Mouse (Mus musculus) kidney, postnatal 0 days (tissue): ENCODE measurements around the gene Pilrb2. TPM values are rescaled to one million over a fixed set of nuclear protein-coding genes. Genes with fewer than 3 reads are reported as not detected.
"Not testable (repeated sequence)": the region's sequence is repeated elsewhere in the genome, so short reads cannot be mapped to it uniquely, and the experiment has no call there.

Source experiments
- ATAC-seq: fragments of 200-750 bp; cut with Nextera tagmentation; replicated peaks from 2 replicates; pipeline ENCODE4 v1.8.0; 2017; ENCODE audit warnings: low read depth, moderate number of reproducible peaks, moderate TSS enrichment, moderate library complexity; ENCODE audit not compliant: low FRiP score
- DNase-seq: peaks from one replicate; pipeline ENCODE4 v3.0.0-alpha.2; 2016; ENCODE audit warnings: low spot score
- H3K27ac ChIP-seq: fragments of 300-500 bp; sonication (generic); 2 replicates; pipeline ENCODE4 v1.5.1; 2014; ENCODE audit warnings: mild to moderate bottlenecking
- H3K27me3 ChIP-seq: fragments of 300-500 bp; sonication (generic); 2 replicates; pipeline ENCODE4 v1.6.1; 2014; ENCODE audit warnings: low read length, mixed read lengths; ENCODE audit not compliant: insufficient read depth
- H3K36me3 ChIP-seq: fragments of 300-500 bp; sonication (generic); 2 replicates; pipeline ENCODE4 v1.6.1; 2014; ENCODE audit warnings: low read length, mixed read lengths; ENCODE audit not compliant: insufficient read depth
- H3K4me1 ChIP-seq: fragments of 300-500 bp; sonication (generic); replicated peaks from 2 replicates; pipeline ENCODE4 v1.6.1; 2014; ENCODE audit warnings: antibody characterized with exemption, low read length, mixed read lengths; ENCODE audit not compliant: insufficient read depth
- H3K4me2 ChIP-seq: fragments of 300-500 bp; sonication (generic); 2 replicates; pipeline ENCODE4 v1.6.1; 2014; ENCODE audit warnings: mild to moderate bottlenecking, low read length, moderate library complexity, mixed read lengths
- H3K4me3 ChIP-seq: fragments of 300-500 bp; sonication (generic); replicated peaks from 2 replicates; pipeline ENCODE4 v1.5.1; 2014; ENCODE audit warnings: low read depth, low read length
- H3K9ac ChIP-seq: fragments of 300-500 bp; sonication (generic); 2 replicates; pipeline ENCODE4 v1.6.1; 2014; ENCODE audit warnings: low read depth, low read length
- H3K9me3 ChIP-seq: fragments of 300-500 bp; sonication (generic); replicated peaks from 2 replicates; pipeline ENCODE4 v1.6.1; 2016; ENCODE audit warnings: low read length, inconsistent platforms, mixed read lengths
- CTCF ChIP-seq: IDR thresholded peaks from 2 replicates; pipeline ENCODE4 v1.5.1; 2016; ENCODE audit warnings: antibody characterized with exemption, low read depth, mild to moderate bottlenecking, moderate library complexity
- WGBS: fragments of 180-500 bp; shearing (Covaris S2); extraction: QIAGEN DNeasy Blood & Tissue Kit; methylation state at CpG from one replicate; pipeline ENCODE4 v1.1.7; 2014; 5-methylcytosine and 5-hydroxymethylcytosine counted together
- polyA plus RNA-seq: library from polyadenylated mRNA; unstranded; fragments of >200 nt; fragmentation: Nextera tagmentation; extraction: Ambion mirVana; gene quantifications from 2 replicates; pipeline ENCODE4 v1.2.1, GENCODE M21; 2015

Pilrb2 gene
- polyA plus RNA-seq, 1 experiment from 2014 or later: 0.16 TPM

DNA sequence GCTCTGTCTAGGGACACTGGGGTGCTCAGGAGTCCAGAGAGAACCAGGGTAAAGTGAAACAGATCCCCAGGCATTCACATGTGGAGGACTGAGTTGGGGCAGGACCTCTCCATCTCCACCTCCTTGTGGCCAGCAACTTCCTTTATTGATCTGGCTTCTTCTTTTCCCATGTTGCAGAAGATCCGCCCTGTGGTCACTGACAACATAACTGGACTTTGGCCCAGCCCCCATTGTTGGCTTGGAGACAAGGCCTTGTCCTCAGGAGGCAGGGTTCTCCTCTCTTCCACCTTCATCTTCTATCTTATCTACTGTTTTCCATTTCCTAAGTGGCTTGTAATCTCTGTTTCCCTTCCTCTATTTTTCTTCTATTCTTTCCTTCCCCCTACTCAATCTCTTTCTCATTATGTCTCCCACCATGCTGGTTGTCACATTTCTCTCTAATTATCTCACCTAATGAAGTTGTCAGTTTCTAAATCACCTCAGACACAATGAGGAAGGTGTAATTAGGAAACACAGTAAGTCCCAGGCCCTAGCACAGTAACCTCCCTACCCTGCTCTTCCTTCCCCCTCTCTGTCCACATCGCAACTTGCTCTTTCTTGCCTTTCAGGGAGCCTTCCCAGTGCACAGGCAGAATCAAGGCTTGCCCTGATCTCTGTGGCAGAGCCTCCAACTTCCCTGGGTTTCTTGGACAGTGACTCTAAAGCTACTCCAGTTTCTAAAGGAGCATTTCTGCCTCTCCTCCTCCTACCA is 13.5 kb downstream of the Pilrb2 start, which contains the start of gene Pilrb1:
Gene Pilrb1 (minus strand): TSS at position 147 of the 751 bp plus-strand sequence.
- not testable (repeated sequence) for H3K36me3 ChIP-seq, H3K4me1 ChIP-seq, H3K9ac ChIP-seq, H3K9me3 ChIP-seq, H3K27me3 ChIP-seq, DNase-seq, H3K4me3 ChIP-seq, H3K4me2 ChIP-seq, ATAC-seq, H3K27ac ChIP-seq
- WGBS: 96% methylated on average over 2 of the region's 2 CpGs

DNA sequence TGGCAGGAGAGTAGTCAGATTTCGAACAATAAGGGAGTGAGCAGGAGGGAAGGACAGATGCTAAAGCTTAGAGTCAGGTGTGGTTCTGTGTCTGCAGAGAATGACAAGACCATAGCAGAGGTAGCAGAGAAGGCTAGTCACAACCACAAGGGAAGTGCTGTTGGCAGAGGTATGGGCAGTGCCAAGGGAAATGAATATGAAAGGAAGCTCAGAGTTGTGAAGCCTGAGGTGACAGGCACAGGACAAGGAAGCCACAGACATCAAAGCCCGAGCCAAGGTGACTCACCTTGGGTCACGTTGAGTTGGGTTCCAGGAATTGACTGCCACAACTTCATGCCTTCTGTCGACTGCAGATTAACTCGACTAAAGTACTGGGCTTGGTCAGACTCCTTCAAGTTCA is 14.7 kb downstream of the Pilrb2 start:
- not testable (repeated sequence) for H3K4me3 ChIP-seq, H3K36me3 ChIP-seq, H3K9me3 ChIP-seq, H3K4me1 ChIP-seq, H3K27me3 ChIP-seq, H3K9ac ChIP-seq, H3K27ac ChIP-seq, H3K4me2 ChIP-seq, ATAC-seq, DNase-seq
- 68% methylated on average over 4 of the region's 5 CpGs for WGBS

DNA sequence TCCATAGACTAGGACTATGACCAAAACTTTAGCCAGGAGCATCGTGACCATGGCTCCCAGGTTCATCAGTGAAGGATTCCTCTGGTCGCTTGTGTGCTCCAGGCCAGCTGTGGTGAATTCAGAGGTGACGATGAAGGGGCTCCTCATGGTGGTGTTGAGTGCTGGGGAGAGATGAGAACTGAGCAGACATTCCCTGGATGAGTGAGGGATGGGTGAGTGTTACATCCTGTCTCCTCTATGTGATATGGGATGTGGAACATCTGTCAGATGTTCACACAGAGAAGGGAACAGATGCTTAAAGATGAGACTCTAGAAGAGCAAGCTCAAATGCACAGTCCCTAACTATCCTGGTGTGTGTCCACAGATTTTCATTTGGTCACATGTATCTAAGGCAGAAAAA is 16.7 kb downstream of the Pilrb2 start:
- H3K9ac ChIP-seq, DNase-seq, H3K27ac ChIP-seq, H3K4me3 ChIP-seq, H3K36me3 ChIP-seq, H3K4me2 ChIP-seq, H3K27me3 ChIP-seq, H3K9me3 ChIP-seq, H3K4me1 ChIP-seq, ATAC-seq: not testable (repeated sequence)
- WGBS: 87% methylated on average over 3 of the region's 3 CpGs

DNA sequence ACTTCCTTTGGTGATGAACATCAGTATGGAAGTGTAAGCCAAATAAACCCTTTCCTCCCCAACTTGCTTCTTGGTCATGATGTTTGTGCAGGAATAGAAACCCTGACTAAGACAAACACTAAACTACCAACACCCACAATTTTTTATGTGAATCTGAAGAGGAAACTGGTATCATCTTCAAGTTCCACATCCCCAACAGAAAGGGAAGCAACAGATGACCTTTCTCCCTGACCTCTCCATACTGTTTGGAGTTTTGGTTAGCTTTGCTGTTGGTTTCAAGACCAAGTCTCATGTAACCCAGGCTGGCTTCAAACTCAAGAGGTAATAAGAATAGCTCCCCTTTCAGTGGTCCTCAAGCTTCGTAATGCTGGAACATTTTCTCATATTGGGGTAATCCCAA is 21.3 kb downstream of the Pilrb2 start:
- not testable (repeated sequence) for H3K27me3 ChIP-seq, H3K4me1 ChIP-seq, H3K9me3 ChIP-seq, H3K27ac ChIP-seq, H3K4me3 ChIP-seq, H3K9ac ChIP-seq, H3K4me2 ChIP-seq, H3K36me3 ChIP-seq, ATAC-seq, DNase-seq
- 88% methylated on average over 1 of the region's 1 CpGs for WGBS

DNA sequence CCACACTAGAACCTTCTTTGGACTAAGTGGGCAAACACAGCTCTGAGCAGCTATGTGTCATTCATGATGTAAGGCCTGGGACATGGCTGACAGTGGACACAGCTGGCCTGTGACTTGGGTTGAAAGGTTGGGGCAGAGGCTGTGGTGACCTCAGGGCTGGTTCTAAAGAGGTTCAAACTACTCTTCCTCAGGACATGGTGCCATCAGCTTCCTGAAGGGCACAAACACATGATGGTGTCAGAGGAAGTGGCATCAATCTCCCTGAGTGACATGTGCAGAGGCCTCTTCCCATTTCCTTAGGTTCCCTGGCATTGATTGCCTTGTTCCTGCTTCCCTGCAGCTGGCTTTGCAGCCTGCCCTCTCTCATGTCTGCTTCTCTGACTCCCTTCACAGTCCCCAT is 34.5 kb downstream of the Pilrb2 start:
- not testable (repeated sequence) for DNase-seq, ATAC-seq

DNA sequence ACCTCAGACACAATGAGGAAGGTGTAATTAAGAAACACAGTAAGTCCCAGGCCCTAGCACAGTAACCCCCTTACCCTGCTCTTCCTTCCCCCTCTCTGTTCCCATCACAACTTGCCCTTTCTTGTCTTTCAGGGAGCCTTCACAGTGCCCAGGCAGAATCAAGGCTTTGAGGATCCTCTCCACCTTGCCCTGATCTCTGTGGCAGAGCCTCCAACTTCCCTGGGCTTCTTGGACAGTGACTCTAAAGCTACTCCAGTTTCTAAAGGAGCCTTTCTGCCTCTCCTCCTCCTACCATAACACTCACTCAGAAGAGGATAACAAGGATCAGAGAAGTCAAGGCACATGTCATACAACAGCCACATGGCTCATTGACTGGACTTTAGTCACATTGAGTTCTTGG is 35.0 kb downstream of the Pilrb2 start:
- Histone ChIP-seq H3K36me3 (no peaks in the 10 kb centered on the region), H3K4me3 (no peak overlapping the region), H3K27ac (no peak overlapping the region), H3K27me3 (no peaks in the 10 kb centered on the region), H3K9me3 (no peaks in the 10 kb centered on the region), H3K4me2 (no peak overlapping the region), H3K4me1 (no peaks in the 10 kb centered on the region), H3K9ac (no peak overlapping the region)
- no peak for DNase-seq
- TF ChIP-seq CTCF: no peak
- ATAC-seq: no peak

More for the DNA sequence above, 34.5 kb downstream of the Pilrb2 start:
- H3K36me3 ChIP-seq, H3K9me3 ChIP-seq, H3K4me2 ChIP-seq, H3K27me3 ChIP-seq, H3K4me3 ChIP-seq, H3K9ac ChIP-seq, H3K27ac ChIP-seq, H3K4me1 ChIP-seq: not testable (repeated sequence)

DNA sequence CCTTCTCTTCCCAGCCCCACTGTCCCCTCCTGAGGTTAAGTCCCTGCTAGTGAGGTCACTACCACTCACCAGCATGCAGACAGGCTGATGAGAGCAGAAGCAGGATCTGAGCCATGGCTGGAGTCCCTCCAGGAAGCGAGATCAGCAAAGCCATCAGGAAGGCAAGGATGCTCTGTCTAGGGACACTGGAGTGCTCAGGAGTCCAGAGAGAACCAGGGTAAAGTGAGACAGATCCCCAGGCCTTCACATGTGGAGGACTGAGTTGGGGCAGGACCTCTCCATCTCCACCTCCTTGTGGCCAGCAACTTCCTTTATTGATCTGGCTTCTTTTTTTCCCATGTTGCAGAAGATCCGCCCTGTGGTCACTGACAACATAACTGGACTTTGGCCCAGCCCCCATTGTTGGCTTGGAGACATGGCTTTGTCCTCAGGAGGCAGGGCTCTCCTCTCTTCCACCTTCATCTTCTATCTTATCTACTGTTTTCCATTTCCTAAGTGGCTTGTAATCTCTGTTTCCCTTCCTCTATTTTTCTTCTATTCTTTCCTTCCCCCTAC is 35.6 kb downstream of the Pilrb2 start, which contains the start of gene Pilra:
Gene Pilra (minus strand): TSS at position 316 of the 555 bp plus-strand sequence.
- not testable (repeated sequence) for H3K4me1 ChIP-seq, H3K9ac ChIP-seq, H3K9me3 ChIP-seq, H3K27me3 ChIP-seq, H3K4me3 ChIP-seq, H3K27ac ChIP-seq, H3K4me2 ChIP-seq, DNase-seq, H3K36me3 ChIP-seq, ATAC-seq
- 69% methylated on average over 1 of the region's 2 CpGs for WGBS
